Mouse (Mus musculus): ENCODE measurements at regions not wholly inside any gene's neighbourhood (a gene's known extent, or its start where the extent isn't known, plus 50 kb on each side); places are given as distances from the start of the nearest gene placed in this dataset.

DNA sequence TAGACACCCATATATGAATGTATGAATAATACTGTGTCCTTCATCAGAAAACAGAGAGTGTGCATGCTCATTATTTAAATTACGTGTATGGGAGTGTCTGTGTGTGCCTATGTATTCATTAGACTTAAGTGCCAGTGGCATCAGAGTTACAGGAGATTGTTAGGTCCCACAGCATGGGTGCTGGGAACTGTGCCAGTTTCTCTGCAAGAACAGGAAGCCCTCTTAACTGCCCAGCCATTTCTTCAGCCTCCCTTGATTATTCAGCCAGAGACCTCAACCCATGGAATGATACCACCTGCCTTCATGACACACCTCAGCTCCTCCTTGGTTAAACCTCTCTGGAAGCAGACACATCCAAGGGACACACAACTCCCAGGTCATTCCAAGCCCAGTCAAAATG is 243.8 kb downstream of the Cd47 start:
- no peak for TF ChIP-seq CTCF (IDR thresholded peaks at IDR 0.05; ENCODE audit: low read depth, low read length)
- TF ChIP-seq POLR2A (IDR thresholded peaks at IDR 0.05; ENCODE audit: insufficient read depth, low read length) = no peak
- no peak for TF ChIP-seq EP300 (IDR thresholded peaks at IDR 0.05; ENCODE audit: insufficient read depth, low read depth, low read length)

All from ES-Bruce4 (cell line).